Mouse (Mus musculus) gastrocnemius, postnatal 36 days (tissue): ENCODE results near the gene Lingo3. TPM values are rescaled to one million over a fixed set of nuclear protein-coding genes. Genes with fewer than 3 reads are reported as not detected.
A peak's percentile ranks its signal among the peaks of the same experiment; 100 is the strongest.
"Not testable (repeated sequence)": the region's sequence is repeated elsewhere in the genome, so short reads cannot be mapped to it uniquely, and the experiment has no call there.

ENCODE experiments used
- DNase-seq, 2 experiments: peaks; one replicate each; pipeline ENCODE4 v3.0.0; 2022
- intact Hi-C: fragments of 180-260 bp; cut with DNase I; formaldehyde crosslinking; loops from one replicate; pipeline ENCODE4 v1.15.1; 2025
- total RNA-seq, 2 experiments: library from RNA; stranded (reverse); gene quantifications; 2 replicates each; pipeline ENCODE4 v1.2.3; 2021

Lingo3 gene
- total RNA-seq, 2 experiments from 2014 or later: 8.4 to 10.3 TPM

DNA sequence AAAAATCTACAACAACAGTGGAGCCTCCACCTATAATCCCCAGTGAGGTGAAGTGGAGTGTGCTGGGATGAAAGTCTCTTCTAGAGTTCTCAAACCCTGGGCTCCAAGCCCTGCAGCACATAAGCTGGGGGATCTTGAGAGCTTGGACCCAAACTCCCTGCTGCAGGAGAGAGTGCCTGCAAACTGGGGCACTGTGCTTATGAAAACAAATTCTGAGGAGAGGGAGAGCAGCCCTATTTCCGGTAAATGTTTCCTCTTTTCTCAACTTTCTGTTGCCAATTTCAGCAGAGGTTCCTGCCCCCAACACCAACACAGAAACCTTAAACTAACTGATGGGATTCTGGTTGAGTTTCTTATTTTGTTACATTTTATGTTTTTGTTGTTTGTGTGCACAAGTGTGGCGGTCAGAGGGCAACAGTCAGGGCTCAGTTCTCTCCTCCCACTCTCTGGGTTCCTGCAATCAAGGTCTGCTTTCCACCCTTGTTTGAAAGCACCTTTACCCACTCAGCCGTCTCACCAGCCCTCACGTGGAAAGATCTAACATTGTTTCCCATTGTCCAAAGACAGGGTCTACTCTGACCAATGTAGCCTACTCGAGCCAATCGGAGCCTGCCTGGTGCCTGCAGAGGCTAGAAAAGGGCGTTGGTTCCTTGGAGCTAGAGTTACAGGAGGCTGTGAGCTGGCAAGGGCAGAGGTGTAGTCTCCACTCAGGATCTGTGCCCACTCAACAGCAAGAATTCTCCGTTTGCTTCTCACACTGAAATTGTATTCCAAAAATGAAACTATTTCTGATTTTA lies 19.8 kb downstream of the Lingo3 start:
- DNase-seq: no peak
- intact Hi-C loops: loop anchor here (2.0 kb wide), 1 partner anchor 53 kb away; no protein-coding TSS in a partner anchor

DNA sequence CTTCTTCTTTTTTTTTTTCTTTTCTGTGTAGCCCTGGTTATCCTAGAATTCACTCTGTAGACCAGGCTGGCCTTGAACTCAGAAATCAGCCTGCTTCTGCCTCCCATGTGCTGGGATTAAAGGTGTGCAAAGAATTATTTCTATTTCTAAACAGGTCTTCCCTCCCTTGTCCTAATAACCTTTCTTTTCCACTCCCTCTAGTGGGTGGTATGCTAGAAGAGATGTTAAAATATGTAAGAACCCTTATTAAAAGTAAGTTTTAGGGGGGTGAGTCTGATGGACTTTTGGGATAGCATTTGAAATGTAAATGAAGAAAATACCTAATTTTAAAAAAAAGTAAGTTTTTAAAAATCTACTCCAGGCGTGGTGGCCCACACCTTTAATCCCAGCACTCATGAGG lies 20.5 kb downstream of the Lingo3 start:
- intact Hi-C loops: loop anchor here (2.0 kb wide), 1 partner anchor 53 kb away; no protein-coding TSS in a partner anchor
- no peak for DNase-seq

DNA sequence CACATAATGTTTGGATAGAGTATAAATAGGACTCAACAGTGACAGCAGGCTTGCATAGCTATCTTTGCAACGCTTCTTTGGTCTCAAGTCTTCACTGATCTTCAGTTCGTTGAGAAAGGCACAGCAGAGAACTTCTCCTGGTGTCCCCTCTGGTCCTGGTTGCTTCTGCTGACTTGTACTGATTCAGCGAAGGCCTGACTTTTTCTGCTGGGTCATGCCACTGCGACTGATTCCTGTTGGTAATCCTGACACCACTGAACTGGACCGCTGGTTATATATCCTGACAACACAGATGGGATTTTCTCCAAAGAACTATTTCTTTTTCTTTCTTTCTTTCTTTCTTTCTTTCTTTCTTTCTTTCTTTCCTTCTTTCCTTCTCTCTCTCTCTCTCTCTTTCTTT lies 21.3 kb downstream of the Lingo3 start:
- intact Hi-C loops: loop anchor here (2.0 kb wide), 1 partner anchor 54 kb away; no protein-coding TSS in a partner anchor
- DNase-seq: no peak

DNA sequence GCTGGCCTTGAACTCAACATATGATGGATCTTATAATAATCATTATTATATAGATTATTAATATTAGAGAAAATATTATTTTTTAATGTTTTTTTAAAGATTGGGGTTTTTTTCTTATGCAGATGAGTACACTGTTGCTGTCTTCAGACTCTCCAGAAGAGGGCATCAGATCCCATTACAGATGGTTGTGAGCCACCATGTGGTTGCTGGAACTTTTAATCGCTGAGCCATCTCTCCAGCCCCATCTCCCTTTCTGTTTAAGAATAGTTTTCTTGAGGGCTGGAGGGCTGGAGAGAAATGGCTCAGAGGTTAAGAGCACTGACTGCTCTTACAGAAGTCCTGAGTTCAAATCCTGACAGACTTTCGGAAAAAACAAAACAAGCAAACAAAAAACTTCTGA lies 21.8 kb downstream of the Lingo3 start:
- intact Hi-C loops: loop anchor here (2.0 kb wide), 1 partner anchor 55 kb away; no protein-coding TSS in a partner anchor
- no peak for DNase-seq

DNA sequence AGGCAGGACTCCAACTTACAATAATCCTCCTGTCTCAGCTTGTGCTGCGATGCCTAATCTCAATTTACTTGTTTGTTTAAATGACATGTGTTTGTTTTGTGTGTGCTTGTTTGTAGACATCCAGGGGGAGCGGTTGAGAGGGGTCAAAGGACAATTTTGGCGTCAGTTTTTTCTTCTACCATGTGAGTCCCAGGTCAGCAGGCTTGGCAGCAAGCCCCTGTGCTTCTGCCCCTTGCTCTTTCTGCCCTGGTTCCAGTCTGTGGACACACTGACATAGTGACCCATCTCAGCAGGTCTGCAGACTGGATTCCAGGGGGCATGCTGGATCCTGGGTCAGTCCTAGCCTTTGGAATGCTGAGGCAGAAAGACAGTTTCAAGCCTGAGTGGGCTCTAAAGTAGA lies 24.4 kb downstream of the Lingo3 start:
- intact Hi-C loops: loop anchor here (5.0 kb wide), 2 partner anchors 72 to 178 kb away; no protein-coding TSS in a partner anchor
- DNase-seq: no peak

DNA sequence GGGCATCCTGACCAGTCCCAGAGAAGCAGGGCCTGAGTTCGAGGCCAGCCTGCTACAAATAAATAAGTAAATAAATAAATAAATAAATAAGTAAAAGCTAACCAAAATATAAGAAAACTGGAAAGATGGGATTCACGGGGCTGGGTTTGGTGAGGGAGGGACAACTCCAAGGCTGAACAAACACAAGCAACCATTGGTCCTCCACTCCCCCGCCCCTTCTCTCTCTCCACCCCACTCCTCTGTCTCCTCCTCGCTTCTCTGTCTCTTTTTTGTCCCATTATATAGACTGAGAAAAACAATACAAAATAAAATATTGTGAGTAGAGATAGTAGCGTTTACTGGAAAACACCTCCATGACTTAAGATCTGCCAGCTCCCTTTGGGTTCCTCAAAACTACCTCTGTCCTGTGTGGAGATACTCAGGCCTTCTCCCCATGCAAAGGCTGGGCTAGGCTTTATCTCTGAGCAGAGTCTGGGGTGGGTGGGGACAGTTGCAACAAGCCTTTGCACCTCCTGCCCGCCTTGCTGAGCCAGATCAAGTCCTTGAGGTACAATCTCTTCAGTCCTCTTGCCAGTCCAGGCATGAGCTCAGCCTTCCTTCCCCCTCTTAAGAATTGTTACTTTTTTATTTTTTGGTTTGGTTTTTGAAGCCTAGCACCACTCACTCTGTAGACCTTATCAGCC lies 25.1 kb downstream of the Lingo3 start:
- DNase-seq: no peak
- intact Hi-C loops: loop anchor here (5.0 kb wide), 2 partner anchors 71 to 179 kb away; no protein-coding TSS in a partner anchor

DNA sequence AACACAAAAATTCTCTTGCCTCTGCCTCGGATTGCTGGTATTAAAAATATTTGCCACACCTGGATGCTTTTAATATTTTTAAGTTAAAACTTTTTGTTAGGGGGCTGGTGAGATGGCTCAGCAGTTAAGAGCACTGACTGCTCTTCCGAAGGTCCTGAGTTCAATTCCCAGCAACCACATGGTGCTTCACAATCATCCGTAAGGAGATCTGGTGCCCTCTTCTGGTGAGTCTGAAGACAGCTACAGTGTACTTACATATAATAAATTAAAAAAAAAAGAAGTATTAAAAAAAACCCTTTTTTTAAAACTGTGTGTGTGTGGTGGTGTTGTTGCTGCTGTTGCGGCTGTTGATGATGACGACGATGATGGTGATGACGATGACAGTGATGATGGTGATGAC lies 25.9 kb downstream of the Lingo3 start:
- intact Hi-C loops: loop anchor here (5.0 kb wide), 2 partner anchors 71 to 179 kb away; no protein-coding TSS in a partner anchor
- not testable (repeated sequence) for DNase-seq

DNA sequence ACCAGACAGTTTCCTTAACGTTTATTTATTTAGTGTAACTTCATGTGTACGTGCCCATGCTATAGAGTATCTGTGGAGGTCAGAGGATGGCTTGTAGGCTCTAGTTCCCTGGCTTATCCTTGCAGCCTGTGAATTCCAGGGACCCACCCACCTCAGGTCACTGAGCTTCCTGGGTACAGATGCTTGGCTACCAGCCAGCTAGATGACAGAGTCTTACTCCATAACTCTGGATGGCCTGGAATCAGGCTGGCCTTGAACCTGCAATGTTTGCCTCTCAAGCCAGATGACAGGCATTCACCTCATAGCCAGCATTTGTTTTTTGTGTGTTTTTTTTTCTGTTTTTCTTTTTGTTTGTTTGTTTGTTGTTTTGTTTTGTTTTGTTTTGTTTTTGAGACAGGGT lies 26.7 kb downstream of the Lingo3 start:
- no peak for DNase-seq
- intact Hi-C loops: loop anchor here (5.0 kb wide), 2 partner anchors 70 to 180 kb away; no protein-coding TSS in a partner anchor

DNA sequence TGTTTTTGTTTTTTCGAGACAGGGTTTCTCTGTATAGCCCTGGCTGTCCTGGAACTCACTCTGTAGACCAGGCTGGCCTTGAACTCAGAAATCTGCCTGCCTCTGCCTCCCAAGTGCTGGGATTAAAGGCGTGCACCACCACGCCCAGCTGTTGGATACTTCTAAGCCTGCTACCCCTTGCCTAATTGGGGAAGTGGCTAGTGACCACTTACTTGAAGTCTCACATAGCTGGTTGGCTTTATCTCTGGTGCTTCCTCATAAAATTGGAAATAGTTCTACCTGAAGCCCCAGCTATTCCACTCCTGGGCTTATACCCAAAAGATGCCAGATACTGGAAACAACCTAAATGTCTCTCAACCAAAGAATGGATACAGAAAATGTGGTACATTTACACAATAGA lies 27.5 kb downstream of the Lingo3 start:
- intact Hi-C loops: loop anchor here (5.0 kb wide), 2 partner anchors 69 to 181 kb away; no protein-coding TSS in a partner anchor
- not testable (repeated sequence) for DNase-seq

DNA sequence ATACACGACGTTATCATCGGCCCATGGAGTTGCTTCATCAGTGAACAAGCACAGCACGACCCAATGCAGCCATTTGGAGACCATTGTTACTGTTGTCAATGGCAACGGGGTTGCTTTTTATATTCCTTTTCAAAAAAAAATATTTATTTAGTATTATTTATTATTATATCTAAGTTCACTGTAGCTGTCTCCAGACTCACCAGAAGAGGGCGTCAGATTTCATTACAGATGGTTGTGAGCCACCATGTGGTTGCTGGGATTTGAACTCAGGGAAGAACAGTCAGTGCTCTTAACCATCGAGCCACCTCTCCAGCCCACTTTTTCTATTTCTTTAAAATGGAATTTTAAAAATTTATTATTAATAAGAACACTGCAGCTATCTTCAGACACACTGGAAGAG lies 29.0 kb downstream of the Lingo3 start:
- intact Hi-C loops: loop anchor here (5.0 kb wide), 3 partner anchors 67 to 183 kb away; no protein-coding TSS in a partner anchor
- DNase-seq: no peak

DNA sequence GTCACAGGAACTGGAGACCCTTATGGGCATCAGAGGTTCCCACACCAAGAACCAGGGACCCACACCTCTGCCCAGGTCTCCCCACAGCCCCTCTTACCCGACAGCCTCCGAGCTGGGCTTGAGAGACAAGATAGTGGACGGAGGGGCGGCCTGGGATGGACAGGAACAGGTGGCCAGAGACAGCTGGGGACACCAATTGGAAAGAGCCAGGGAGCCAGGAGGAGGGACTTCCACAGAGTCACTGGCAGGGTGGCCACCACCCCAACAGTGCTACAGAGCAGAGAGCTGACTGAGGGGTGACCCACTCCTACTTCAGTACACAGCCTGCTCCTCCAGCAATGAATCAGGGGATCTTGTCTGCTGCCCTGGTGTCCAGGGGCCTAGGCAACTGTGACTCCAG lies 30.5 kb downstream of the Lingo3 start, which contains the start of gene Jsrp1:
Jsrp1 (minus strand) TSS at position 133 of the 400 bp plus-strand sequence.
- intact Hi-C loops: loop anchor here (5.0 kb wide), 1 partner anchor 174 kb away; no protein-coding TSS in a partner anchor
- DNase-seq: peak in 1 of 2 experiments; percentile 62

DNA sequence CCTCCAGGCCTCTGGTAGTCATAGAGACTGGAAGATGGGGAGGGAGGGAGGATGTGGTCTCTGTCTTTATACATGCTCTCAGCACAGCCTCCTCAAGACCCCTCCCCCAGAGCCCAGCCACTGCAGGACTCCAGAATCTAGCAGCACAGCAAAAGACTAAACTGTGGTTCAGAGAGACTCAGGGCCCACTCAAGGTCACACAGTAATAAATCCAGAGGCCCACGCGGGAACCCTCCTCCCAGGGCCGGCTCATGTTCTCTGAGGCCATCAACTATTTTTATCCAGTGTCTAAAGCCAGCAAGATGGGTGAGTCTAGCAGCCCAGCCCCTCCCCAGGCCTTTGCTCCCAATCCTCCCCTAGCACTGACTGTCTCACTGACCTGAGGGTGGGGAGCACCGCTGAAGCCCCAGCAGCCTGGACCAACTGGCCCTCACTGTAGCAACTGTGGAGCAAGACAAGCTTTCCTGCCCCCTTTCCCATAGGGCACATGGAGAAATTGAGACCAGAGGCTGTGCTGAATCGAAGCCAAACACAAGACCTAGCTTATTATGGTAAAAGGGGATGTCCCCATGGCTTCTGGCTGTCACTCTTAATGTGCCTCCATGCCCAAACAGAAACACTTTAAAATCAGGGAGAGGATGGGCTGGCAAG lies 31.3 kb downstream of the Lingo3 start:
- intact Hi-C loops: loop anchor here (5.0 kb wide), 1 partner anchor 175 kb away; no protein-coding TSS in a partner anchor
- DNase-seq: no peak

DNA sequence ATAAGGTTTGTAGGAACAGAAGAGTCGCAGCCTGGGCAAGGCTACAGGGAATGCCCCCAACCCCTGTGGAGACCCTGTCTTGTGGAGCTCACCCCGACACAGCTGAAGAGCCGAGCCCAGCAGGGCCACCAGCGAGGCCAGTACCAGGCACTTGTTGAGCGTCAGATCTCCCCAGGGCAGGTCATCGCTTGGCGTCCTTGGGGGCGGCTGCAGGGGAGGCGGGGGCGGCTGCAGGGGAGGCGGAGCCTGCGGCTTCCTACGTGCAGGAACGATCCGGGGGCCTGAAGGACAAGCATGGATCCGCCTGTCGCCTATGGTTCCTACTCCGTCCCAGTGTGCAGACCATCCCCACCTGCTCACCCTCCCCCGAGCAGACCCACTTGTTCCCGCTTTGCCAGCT lies 33.8 kb downstream of the Lingo3 start:
- intact Hi-C loops: loop anchor here (5.0 kb wide), 1 partner anchor 177 kb away; no protein-coding TSS in a partner anchor
- DNase-seq: no peak

DNA sequence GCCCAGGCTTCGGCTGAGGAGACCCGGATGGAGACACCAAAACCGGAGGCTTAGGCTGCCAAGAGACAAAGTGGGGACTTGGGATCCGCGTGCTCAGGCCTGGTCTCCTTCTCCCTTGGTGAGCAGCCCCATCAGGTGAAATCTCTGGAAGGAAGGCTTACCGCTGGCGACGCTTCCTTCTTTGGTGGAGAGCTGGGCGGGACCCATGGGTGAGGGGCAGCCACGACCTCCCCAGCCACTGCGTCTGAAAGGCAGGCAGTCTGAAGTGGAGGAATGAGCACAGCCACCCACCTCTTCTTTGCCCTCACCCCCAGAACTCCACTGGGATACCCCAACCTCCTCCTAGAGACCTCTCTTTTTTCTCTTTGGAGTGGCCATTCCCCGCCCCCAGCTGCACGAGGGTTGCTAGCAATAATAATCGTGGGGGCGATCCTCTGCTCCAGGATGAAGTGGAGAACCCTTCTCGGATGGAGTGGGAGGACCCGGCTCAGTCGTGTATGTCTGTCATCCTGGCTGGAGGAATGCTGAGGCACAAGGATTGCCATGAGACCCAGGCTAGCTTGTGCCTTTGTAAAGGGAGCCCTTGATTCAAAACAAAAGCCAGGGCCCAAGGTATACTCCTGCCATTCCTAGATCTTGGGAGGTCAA lies 34.7 kb downstream of the Lingo3 start:
- DNase-seq: no peak
- intact Hi-C loops: no loop called here

DNA sequence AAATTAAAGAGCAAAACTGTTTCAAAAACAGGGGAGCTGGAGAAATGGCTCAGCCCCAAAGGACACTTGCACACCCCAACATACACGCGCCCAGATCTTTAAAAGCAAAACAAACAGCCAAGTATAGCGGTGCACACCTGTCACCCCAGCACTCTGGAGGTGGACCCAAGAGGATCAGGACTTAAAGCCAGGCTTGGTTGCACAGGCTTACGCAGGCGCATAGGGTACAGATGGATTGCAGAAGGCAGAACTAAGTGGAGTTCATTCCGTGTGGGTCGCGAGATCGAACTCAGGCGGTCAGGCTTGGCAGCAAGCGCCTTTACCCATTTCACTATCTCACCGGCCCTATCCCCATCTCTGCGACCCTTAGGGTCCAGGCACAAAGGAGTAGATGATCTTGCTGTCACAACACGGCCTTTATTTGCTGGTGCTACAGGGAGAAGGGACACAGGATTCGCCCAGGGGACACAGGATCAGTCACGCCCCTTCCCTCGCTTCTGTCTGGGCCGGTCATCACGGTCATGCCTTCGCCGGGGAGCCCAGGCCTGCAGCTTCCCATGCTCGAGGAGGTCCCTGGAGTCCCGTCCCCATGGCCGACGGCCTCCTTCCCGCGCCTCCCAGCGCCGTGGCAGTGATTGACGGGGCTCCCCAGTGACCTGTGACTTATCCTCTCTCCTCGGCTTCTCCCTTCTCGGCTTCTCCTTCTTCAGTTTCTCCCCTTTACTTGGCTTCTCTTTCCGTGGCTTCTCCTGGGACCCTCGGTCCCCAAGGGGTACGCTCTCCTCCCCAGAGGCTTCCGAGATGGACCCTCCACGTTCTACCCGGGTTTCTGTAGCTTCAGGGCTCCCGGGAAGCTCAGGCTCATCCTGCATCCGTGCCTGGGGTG lies 35.5 kb downstream of the Lingo3 start:
- no peak for DNase-seq
- intact Hi-C loops: no loop called here

DNA sequence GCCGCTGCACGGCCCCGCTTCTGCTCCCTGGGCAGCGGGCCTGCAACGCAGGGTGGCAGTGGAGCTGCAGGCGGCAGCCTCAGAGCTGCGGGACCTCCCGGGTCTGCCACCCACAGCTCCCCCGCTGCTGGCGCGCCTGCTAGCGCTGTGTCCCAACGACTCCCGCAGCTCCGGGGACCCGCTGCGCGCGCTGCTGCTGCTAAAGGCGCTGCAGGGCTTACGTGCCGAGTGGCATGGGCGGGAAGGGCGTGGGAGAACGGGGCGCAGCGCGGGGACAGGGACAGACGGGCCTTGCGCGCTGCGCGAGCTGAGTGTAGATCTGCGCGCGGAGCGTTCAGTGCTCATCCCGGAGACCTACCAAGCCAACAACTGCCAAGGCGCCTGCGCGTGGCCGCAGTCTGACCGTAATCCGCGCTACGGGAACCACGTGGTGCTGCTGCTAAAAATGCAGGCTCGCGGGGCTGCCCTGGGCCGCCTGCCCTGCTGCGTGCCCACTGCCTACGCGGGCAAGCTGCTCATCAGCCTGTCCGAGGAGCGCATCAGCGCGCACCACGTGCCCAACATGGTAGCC lies 36.7 kb downstream of the Lingo3 start:
- DNase-seq: peak; percentile 65 to 70
- intact Hi-C loops: no loop called here

DNA sequence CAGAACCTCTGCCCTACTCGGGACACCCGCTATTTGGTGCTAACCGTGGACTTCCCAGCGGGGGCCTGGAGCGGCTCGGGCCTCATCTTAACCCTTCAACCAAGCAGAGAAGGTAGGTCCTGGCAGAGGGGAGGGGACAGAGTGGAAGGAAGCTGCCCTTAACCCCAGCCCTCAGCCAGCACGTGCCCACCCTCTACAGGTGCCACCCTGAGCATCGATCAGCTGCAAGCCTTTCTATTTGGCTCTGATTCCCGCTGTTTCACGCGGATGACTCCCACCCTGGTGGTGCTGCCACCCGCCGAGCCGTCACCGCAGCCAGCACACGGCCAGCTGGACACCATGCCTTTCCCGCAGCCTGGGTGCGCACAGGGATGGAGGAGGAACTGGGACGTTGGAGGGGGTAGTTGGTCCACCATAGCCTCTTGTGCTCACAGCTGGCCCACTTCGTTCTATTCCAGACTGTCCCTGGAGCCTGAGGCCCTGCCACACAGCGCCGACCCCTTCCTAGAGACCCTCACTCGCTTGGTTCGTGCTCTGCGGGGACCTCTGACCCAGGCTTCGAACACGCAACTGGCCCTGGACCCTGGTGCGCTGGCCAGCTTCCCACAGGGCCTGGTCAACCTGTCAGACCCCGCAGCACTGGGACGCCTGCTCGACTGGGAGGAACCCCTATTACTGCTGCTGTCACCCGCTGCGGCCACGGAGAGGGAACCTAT lies 37.3 kb downstream of the Lingo3 start:
- DNase-seq: no peak
- intact Hi-C loops: no loop called here

DNA sequence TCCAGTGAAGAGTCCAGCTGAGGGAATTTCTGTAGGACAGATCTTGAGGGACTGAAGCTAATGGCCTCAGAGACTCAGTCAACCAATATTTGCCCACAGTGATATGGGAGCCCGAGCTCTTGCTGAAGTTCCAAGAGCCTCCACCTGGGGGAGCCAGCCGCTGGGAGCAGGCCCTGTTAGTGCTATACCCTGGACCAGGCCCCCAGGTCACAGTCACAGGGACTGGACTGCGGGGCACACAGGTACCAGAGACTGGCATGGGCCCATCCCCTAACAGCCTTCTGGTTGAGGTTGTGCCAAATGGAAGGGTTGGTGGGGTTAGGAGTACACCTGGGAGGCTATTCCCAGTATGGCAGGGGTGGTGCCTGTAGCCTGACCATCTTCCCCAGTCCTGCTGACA lies 37.9 kb downstream of the Lingo3 start:
- intact Hi-C loops: no loop called here
- peak; percentile 71 to 73 for DNase-seq
